Mouse (Mus musculus): ENCODE measurements around the gene Gfm2.

- TF ChIP-seq CTCF (IDR thresholded peaks at IDR 0.05; ENCODE audit: control insufficient read depth, insufficient read depth, insufficient read length) (no peak), USF1 (IDR thresholded peaks at IDR 0.05; ENCODE audit: low read depth) (no peak), MAX (IDR thresholded peaks at IDR 0.05) (no peak), MYOG (IDR thresholded peaks at IDR 0.05; ENCODE audit: control insufficient read depth, extremely low read depth, insufficient read length) (no peak), MYOD1 (IDR thresholded peaks at IDR 0.05; ENCODE audit: control insufficient read depth, insufficient read length, low read depth) (no peak), CEBPB (IDR thresholded peaks at IDR 0.05; ENCODE audit: low read depth) (no peak)
These were observed 38.0 kb downstream of the Gfm2 start for GRCm38 (mm10) chr13:97175520-97176264.
